Mouse (Mus musculus): ENCODE results near the gene Zcrb1.
"Not testable (repeated sequence)": the region's sequence is repeated elsewhere in the genome, so short reads cannot be mapped to it uniquely, and the experiment has no call there.

The Zcrb1 gene

GRCm38 (mm10) chr15:93397826-93398698 lies at the start of gene Zcrb1, which contains the start of gene Pphln1:
TSS of gene Zcrb1 (minus strand) at chr15:93398334.
TSS of gene Pphln1 (plus strand) at chr15:93398350.
- DNase-seq (ENCODE audit: low spot score in 2 of 2) = peak; percentile 63 to 70

DNA sequence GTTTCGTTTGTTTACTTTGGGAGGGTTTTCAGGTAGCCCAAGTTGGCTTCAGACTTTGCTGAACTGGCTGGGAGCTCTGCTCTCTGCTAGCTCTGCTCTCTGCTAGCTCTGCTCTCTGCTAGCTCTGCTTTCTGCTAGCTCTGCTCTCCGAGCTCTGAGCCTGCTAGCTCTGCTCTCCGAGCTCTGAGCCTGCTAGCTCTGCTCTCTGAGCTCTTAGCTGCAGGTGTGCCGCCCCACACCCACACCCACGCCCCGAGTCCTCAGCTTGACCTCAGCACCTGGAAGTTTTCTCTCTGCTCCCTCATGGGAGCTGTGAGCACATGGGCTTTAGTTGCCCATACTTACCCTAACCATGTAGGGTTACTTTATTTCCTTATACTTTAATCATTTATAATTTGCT lies 45.5 kb upstream of the Zcrb1 start:
- no peak for DNase-seq (ENCODE audit: low spot score in 2 of 2)

GRCm38 (mm10) chr15:93442271-93442670 lies 44.1 kb upstream of the Zcrb1 start:
- DNase-seq (ENCODE audit: low spot score in 2 of 2) = no peak

DNA sequence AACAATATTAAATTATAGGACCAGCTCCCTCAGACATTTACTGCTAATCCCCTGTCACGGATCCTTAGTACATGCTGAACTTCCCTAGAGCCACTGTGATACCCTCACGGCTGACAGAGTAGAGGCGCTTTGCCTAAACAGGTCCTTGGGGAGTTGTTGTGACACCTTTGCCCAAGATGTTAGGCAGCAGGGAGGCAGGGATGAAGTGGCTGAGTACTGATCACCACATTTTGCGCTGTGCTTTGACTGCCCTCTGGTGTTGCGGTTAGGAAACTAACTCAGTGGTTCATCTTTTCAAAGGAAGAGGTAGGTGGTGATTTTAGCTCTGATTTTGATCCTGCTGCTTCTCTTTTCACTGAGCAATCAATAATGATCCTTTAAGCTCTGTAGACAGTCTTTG lies 40.5 kb upstream of the Zcrb1 start:
- peak; percentile 13 to 16 for DNase-seq (ENCODE audit: low spot score in 2 of 2)

DNA sequence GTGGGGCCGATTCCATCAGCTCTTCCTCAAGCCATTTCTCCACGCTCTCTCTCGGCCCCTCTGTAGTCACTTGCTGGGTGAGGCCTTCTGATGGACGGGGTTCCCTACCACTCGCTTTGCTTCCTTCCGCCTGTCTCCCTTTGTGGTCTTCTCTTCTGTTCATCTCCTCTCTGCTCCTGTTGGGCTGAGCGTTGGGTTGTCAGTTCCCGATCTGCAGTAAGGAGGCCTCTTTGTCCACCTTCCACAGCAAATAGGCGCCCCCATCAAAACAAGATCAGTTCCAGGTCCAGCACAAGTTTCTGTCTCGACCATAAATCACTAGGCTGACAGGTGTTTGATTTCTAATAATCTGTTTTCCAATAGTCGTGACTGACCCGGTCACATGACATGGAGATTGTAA lies 37.9 kb upstream of the Zcrb1 start:
- DNase-seq (ENCODE audit: low spot score in 2 of 2) = no peak

GRCm38 (mm10) chr15:93433811-93434210 lies 35.7 kb upstream of the Zcrb1 start:
- no peak for DNase-seq (ENCODE audit: low spot score in 2 of 2)

GRCm38 (mm10) chr15:93422537-93422936 lies 24.4 kb upstream of the Zcrb1 start:
- DNase-seq (ENCODE audit: low spot score in 2 of 2) = no peak

DNA sequence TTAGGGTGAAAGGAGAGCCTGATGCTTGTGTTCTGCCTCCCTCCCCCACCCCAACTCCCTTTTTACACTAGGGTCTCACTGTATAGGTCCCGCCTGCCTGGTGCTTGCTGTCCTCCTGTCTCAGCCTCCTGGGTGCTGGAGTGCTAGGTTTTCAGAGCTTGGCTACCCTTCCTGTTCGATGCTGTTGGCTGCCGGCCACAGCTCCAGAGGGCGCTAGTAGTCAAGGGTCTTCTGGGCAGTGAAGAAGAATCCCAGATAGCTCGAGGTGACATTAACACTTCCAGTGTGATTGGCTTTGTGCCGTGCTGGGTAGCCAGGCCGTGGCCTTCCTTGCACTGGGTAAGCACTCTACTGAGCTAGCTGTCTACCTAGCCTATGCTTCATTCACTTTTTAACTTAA lies 22.5 kb upstream of the Zcrb1 start:
- DNase-seq (ENCODE audit: low spot score in 2 of 2) = no peak

DNA sequence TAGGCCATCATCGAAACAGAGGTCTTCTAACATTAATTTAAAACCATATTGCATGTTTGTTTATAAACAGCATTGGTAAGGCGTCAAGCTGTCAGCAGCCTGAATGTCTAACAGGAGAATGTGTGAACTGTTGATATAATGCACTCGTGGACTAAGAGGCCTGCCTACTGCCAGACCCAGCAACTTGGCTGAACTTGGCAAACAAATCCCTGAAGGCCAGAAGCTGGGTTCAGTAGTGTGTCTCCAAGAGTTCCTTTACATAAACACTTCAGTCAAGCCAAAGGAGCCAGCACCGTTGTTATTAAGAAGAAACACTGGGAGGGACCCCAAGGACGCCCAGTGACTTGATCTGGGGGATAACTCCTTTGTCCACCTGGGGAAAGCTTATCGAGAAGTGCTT lies 18.2 kb upstream of the Zcrb1 start:
- no peak for DNase-seq (ENCODE audit: low spot score in 2 of 2)

DNA sequence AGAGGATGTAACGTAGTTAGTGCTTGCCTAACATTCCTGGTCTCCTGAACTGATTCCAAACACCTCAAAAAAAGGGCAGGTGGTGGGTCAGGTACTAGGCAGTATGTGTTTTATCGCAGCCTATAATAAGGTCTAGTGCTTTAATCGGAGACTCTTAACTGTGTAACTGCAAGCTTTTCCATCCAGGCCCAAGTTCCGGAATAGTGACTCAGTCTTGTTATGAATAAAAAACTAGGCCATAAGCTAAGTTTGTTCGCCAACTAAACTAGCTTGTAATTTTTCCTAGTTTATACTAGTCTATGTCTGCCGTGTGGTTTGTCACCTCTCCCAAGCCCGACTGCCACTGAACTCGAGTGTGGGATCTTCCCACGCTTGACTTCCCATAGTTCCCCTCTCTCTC lies 16.3 kb upstream of the Zcrb1 start:
- DNase-seq (ENCODE audit: low spot score in 2 of 2) = no peak

DNA sequence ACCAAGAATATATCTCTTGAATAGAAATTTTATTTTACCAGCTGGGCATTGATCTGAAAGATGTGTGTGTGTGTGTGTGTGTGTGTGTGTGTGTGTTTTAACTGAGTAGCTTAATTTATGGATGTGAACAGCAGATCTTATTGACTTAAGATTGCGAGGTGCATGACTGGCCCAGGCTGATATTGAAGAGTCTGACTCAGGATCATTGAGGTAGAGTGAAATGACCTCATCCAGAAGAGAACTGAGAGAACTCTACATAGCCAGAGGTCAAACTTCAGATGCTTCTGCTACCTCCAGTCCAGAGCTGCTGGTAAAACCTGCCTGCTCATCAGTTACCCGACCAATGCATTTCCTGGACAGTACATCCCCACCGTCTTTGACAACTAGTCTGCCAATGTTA lies 14.3 kb upstream of the Zcrb1 start:
- no peak for DNase-seq (ENCODE audit: low spot score in 2 of 2)

DNA sequence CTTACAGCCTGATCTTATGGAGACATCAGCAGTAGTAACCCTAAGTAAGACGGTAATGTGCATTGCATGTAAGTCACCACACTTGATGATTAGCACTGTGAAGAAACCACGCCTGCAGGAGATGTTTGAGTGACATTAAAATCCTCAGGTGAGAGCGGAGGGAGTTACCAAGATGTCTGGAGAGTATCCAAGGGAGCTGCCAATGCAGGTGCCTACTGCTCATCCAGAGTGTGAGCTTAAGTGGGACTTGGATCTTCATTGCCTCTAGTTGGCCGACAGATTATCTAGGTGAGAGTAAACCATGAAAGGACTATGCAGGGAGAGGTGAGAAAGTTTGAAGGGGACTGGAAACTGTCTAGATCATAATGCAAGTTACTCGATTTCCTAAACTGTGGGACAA lies 8.4 kb upstream of the Zcrb1 start:
- DNase-seq (ENCODE audit: low spot score in 2 of 2) = no peak

GRCm38 (mm10) chr15:93405446-93405986 lies 7.4 kb upstream of the Zcrb1 start:
- DNase-seq (ENCODE audit: low spot score in 2 of 2) = no peak

- no peak for DNase-seq (ENCODE audit: low spot score in 2 of 2)
These were observed 6.7 kb upstream of the Zcrb1 start for GRCm38 (mm10) chr15:93404849-93405248.

- no peak for DNase-seq (ENCODE audit: low spot score in 2 of 2)
These were observed 4.6 kb upstream of the Zcrb1 start for GRCm38 (mm10) chr15:93402730-93403129.

DNA sequence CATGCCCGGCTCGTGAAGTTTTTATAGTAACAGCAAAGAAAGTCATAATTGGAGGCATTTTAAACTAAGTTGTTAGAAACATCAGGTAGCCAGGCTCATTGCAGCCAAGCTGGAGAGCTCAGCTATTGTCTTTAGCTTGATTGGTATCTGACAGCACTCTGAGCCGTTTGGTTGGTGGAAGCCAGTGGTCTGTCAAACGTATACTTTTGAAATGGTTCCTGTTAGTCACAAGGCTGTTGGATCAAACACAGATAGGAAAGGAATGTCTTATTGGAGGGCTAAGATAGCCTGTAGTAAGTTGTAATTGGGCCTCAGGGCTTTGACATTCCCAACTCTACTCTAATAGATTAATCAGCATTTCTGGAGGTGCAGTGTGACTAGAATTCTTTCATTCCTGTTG lies 3.3 kb upstream of the Zcrb1 start:
- no peak for DNase-seq (ENCODE audit: low spot score in 2 of 2)

GRCm38 (mm10) chr15:93398699-93399540 lies 786 bp upstream of the Zcrb1 start:
- DNase-seq (ENCODE audit: low spot score in 2 of 2) = no peak

DNA sequence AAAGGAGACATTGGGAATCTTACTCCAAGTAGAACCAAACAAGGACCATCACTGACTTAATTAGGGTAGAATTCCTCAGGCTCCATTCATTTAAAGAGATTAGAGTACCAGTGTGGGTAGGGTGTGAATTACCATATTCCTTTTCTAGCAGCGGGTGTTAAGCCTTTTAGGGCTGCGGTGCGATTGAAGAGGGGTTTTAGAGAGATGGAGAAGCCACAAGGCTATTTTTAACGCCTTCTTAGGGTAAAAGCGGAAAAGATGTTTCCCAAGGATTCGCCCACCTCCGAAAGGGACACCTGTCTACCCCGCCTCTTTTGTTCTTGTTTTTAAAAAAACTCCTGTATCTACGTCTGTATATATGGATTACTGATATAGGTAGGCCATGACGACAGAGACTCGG lies 865 bp downstream of the Zcrb1 start:
- no peak for DNase-seq (ENCODE audit: low spot score in 2 of 2)

DNA sequence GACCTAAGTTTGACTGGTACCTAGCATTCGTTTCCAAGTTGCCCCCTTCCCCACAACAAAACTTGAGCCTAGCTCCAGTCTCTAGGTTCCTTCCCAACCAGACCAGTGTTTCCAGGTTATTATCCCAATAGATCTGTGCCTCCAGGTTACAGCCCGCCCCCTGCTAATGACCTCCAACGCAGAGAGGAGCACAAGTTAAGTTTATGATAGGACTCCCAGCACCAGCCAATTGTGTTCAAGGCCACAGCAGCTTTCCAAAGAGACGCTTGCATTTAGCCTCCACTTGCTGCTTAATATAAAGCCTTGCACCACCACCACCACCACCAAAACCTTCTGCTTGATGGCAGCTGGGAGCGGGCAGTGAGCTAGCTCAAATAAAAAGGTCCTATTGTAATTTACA lies 16.8 kb downstream of the Zcrb1 start:
- DNase-seq (ENCODE audit: low spot score in 2 of 2) = no peak

DNA sequence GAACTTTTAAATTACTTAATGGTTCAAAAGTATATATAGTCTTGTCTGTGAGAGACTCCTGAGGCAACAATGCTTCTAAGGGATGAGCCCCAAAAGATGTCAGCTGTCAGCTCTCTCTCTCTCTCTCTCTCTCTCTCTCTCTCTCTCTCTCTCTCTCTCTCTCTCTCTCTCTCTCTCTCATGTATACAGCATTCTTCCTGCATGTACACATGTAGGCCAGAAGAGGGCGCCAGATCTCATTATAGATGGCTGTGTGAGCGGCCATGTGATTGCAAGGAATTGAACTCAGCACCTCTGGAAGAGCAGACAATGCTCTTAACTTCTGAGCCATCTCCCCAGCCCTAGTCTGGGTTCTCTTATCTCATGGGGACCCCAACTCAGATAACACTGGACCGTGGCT lies 19.0 kb downstream of the Zcrb1 start:
- no peak for DNase-seq (ENCODE audit: low spot score in 2 of 2)

- no peak for DNase-seq (ENCODE audit: low spot score in 2 of 2)
These were observed 22.4 kb downstream of the Zcrb1 start for GRCm38 (mm10) chr15:93375696-93376095.

- DNase-seq (ENCODE audit: low spot score in 2 of 2) = not testable (repeated sequence)
These were observed 25.5 kb downstream of the Zcrb1 start for GRCm38 (mm10) chr15:93372525-93373119.

Data from right cerebral cortex, postnatal 36 days (tissue).